Mouse (Mus musculus): ENCODE measurements around the gene Hist1h4a.

DNA sequence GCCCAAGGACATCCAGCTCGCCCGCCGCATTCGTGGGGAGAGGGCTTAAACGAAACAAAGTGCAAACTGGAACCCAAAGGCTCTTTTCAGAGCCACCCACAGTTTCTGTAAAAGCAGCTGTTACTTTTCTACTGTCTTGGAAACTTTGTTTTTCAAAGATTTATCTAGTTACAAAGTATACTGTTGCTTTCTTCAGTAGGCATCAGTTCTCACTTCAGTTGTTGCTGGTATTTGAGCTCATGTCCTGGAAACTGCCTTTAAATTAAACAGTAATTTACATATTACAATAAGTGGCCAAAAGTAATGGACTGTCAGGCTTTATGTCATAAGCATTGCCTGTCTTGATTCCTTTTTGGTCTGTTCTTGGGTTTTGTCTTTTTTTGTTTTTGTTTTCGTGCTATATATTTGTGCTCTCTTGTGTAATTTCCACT, 8.3 kb downstream of the Hist1h4a start:
- no peak for TF ChIP-seq POLR2A (IDR thresholded peaks at IDR 0.05; ENCODE audit: borderline replicate concordance, insufficient read depth, low read length)
- TF ChIP-seq CTCF (IDR thresholded peaks at IDR 0.05; ENCODE audit: borderline replicate concordance, insufficient read depth, low read depth, low read length), result no peak
